Mouse (Mus musculus): Measurements from ENCODE around the gene Zswim8. TPM values are rescaled to one million over a fixed set of nuclear protein-coding genes. Genes with fewer than 3 reads are reported as not detected.

The Zswim8 gene
- 44.9 and 50.3 TPM in 2 replicates for polyA plus RNA-seq (2015; fragmentation: Nextera tagmentation; extraction: Ambion mirVana)

GRCm38 (mm10) chr14:20707201-20708190 lies at the start of gene Zswim8:
Gene Zswim8, plus strand, starts transcription at chr14:20707552.
- H3K9ac ChIP-seq (ENCODE audit: low read depth, low read length) = peak within 1 kb of the TSS; percentile 99
- WGBS = under 1% methylated on average over 72 of the region's 80 CpGs
- H3K27ac ChIP-seq (ENCODE audit: low read length) = peak within 1 kb of the TSS; percentile 96
- ATAC-seq = peak; percentile 96
- peak within 1 kb of the TSS; percentile 100 for H3K4me3 ChIP-seq (ENCODE audit: low read depth, low read length)
- H3K9me3 ChIP-seq (replicated peaks; ENCODE audit: control insufficient read depth, low read length, poor library complexity, severe bottlenecking) = no peaks in the 10 kb centered on the region
- no peaks in the 10 kb centered on the region for H3K27me3 ChIP-seq (ENCODE audit: control insufficient read depth, insufficient read depth, low read depth, low read length)
- H3K4me1 ChIP-seq (ENCODE audit: control insufficient read depth, insufficient read depth, low read length) = peaks cover 28% of the 10 kb centered on the region
- peak within 1 kb of the TSS; percentile 68 for H3K4me2 ChIP-seq (ENCODE audit: low read length)
- H3K36me3 ChIP-seq (ENCODE audit: control insufficient read depth, insufficient read depth, low read length) = peaks cover 19% of the 10 kb centered on the region

GRCm38 (mm10) chr14:20658326-20658725 lies 49.0 kb upstream of the Zswim8 start:
- no peak overlapping the region for H3K9ac ChIP-seq (ENCODE audit: low read depth, low read length)
- H3K4me3 ChIP-seq (ENCODE audit: low read depth, low read length) = no peak overlapping the region
- no peaks in the 10 kb centered on the region for H3K27me3 ChIP-seq (ENCODE audit: control insufficient read depth, insufficient read depth, low read depth, low read length)
- H3K4me2 ChIP-seq (ENCODE audit: low read length) = no peak overlapping the region
- no peak overlapping the region for H3K27ac ChIP-seq (ENCODE audit: low read length)
- H3K4me1 ChIP-seq (ENCODE audit: control insufficient read depth, insufficient read depth, low read length) = peaks cover 9% of the 10 kb centered on the region; the same call in 1 of the 2 replicates
- H3K36me3 ChIP-seq (ENCODE audit: control insufficient read depth, insufficient read depth, low read length) = no peaks in the 10 kb centered on the region
- no peak for ATAC-seq
- no peaks in the 10 kb centered on the region for H3K9me3 ChIP-seq (replicated peaks; ENCODE audit: control insufficient read depth, low read length, poor library complexity, severe bottlenecking)

GRCm38 (mm10) chr14:20658902-20659301 lies 48.5 kb upstream of the Zswim8 start:
- no peaks in the 10 kb centered on the region for H3K27me3 ChIP-seq (ENCODE audit: control insufficient read depth, insufficient read depth, low read depth, low read length)
- no peak overlapping the region for H3K27ac ChIP-seq (ENCODE audit: low read length)
- H3K36me3 ChIP-seq (ENCODE audit: control insufficient read depth, insufficient read depth, low read length) = no peaks in the 10 kb centered on the region
- H3K9ac ChIP-seq (ENCODE audit: low read depth, low read length) = no peak overlapping the region
- WGBS = 83% methylated on average over 6 of the region's 6 CpGs
- ATAC-seq = no peak
- no peaks in the 10 kb centered on the region for H3K9me3 ChIP-seq (replicated peaks; ENCODE audit: control insufficient read depth, low read length, poor library complexity, severe bottlenecking)
- no peak overlapping the region for H3K4me2 ChIP-seq (ENCODE audit: low read length)
- H3K4me1 ChIP-seq (ENCODE audit: control insufficient read depth, insufficient read depth, low read length) = peaks cover 9% of the 10 kb centered on the region; the same call in 1 of the 2 replicates
- H3K4me3 ChIP-seq (ENCODE audit: low read depth, low read length) = no peak overlapping the region

GRCm38 (mm10) chr14:20659687-20660086 lies 47.7 kb upstream of the Zswim8 start:
- no peak for ATAC-seq
- Histone ChIP-seq H3K9ac (ENCODE audit: low read depth, low read length) (no peak overlapping the region), H3K36me3 (ENCODE audit: control insufficient read depth, insufficient read depth, low read length) (no peaks in the 10 kb centered on the region), H3K27ac (ENCODE audit: low read length) (no peak overlapping the region), H3K9me3 (replicated peaks; ENCODE audit: control insufficient read depth, low read length, poor library complexity, severe bottlenecking) (no peaks in the 10 kb centered on the region), H3K4me3 (ENCODE audit: low read depth, low read length) (no peak overlapping the region), H3K27me3 (ENCODE audit: control insufficient read depth, insufficient read depth, low read depth, low read length) (no peaks in the 10 kb centered on the region), H3K4me1 (ENCODE audit: control insufficient read depth, insufficient read depth, low read length) (peaks cover 9% of the 10 kb centered on the region; the same call in 1 of the 2 replicates), H3K4me2 (ENCODE audit: low read length) (no peak overlapping the region)
- 94% methylated on average over 7 of the region's 7 CpGs for WGBS

GRCm38 (mm10) chr14:20660827-20661660 lies 46.3 kb upstream of the Zswim8 start:
- Histone ChIP-seq H3K9me3 (replicated peaks; ENCODE audit: control insufficient read depth, low read length, poor library complexity, severe bottlenecking) (no peaks in the 10 kb centered on the region), H3K4me3 (ENCODE audit: low read depth, low read length) (peak overlapping the region; percentile 70), H3K36me3 (ENCODE audit: control insufficient read depth, insufficient read depth, low read length) (no peaks in the 10 kb centered on the region), H3K4me1 (ENCODE audit: control insufficient read depth, insufficient read depth, low read length) (peaks cover 9% of the 10 kb centered on the region; the same call in 1 of the 2 replicates), H3K9ac (ENCODE audit: low read depth, low read length) (peak overlapping the region; percentile 92), H3K27ac (ENCODE audit: low read length) (peak overlapping the region; percentile 91), H3K4me2 (ENCODE audit: low read length) (peak overlapping the region; percentile 94), H3K27me3 (ENCODE audit: control insufficient read depth, insufficient read depth, low read depth, low read length) (peaks cover 4% of the 10 kb centered on the region; the same call in 1 of the 2 replicates)
- peak; percentile 81 for ATAC-seq
- 2% methylated on average over 52 of the region's 52 CpGs for WGBS

GRCm38 (mm10) chr14:20661661-20662331 lies 45.6 kb upstream of the Zswim8 start:
- H3K4me2 ChIP-seq (ENCODE audit: low read length) = peak overlapping the region; percentile 94
- peaks cover 9% of the 10 kb centered on the region; the same call in 1 of the 2 replicates for H3K4me1 ChIP-seq (ENCODE audit: control insufficient read depth, insufficient read depth, low read length)
- H3K4me3 ChIP-seq (ENCODE audit: low read depth, low read length) = peak overlapping the region; percentile 70
- 8% methylated on average over 19 of the region's 19 CpGs for whole genome bisulfite sequencing
- no peaks in the 10 kb centered on the region for H3K9me3 ChIP-seq (replicated peaks; ENCODE audit: control insufficient read depth, low read length, poor library complexity, severe bottlenecking)
- peak overlapping the region; percentile 91 for H3K27ac ChIP-seq (ENCODE audit: low read length)
- no peaks in the 10 kb centered on the region for H3K36me3 ChIP-seq (ENCODE audit: control insufficient read depth, insufficient read depth, low read length)
- peaks cover 5% of the 10 kb centered on the region; the same call in 1 of the 2 replicates for H3K27me3 ChIP-seq (ENCODE audit: control insufficient read depth, insufficient read depth, low read depth, low read length)
- peak overlapping the region; percentile 92 for H3K9ac ChIP-seq (ENCODE audit: low read depth, low read length)
- peak; percentile 66 for ATAC-seq

GRCm38 (mm10) chr14:20662740-20663139 lies 44.6 kb upstream of the Zswim8 start:
- no peak overlapping the region for H3K4me3 ChIP-seq (ENCODE audit: low read depth, low read length)
- H3K9ac ChIP-seq (ENCODE audit: low read depth, low read length) = 0 out of 2 replicates have a peak overlapping the region, but pooled peaks have one; percentile 92
- H3K27me3 ChIP-seq (ENCODE audit: control insufficient read depth, insufficient read depth, low read depth, low read length) = peaks cover 5% of the 10 kb centered on the region; the same call in 1 of the 2 replicates
- no peak overlapping the region; the same call in 1 of the 2 replicates for H3K4me2 ChIP-seq (ENCODE audit: low read length)
- ATAC-seq = no peak
- WGBS = 92% methylated on average over 3 of the region's 3 CpGs
- H3K4me1 ChIP-seq (ENCODE audit: control insufficient read depth, insufficient read depth, low read length) = peaks cover 9% of the 10 kb centered on the region; the same call in 1 of the 2 replicates
- no peaks in the 10 kb centered on the region for H3K36me3 ChIP-seq (ENCODE audit: control insufficient read depth, insufficient read depth, low read length)
- H3K27ac ChIP-seq (ENCODE audit: low read length) = no peak overlapping the region; the same call in 1 of the 2 replicates
- H3K9me3 ChIP-seq (replicated peaks; ENCODE audit: control insufficient read depth, low read length, poor library complexity, severe bottlenecking) = no peaks in the 10 kb centered on the region

GRCm38 (mm10) chr14:20663601-20664000 lies 43.8 kb upstream of the Zswim8 start:
- 79% methylated on average over 2 of the region's 2 CpGs for WGBS
- H3K9ac ChIP-seq (ENCODE audit: low read depth, low read length) = no peak overlapping the region
- no peak overlapping the region for H3K27ac ChIP-seq (ENCODE audit: low read length)
- no peaks in the 10 kb centered on the region for H3K9me3 ChIP-seq (replicated peaks; ENCODE audit: control insufficient read depth, low read length, poor library complexity, severe bottlenecking)
- H3K27me3 ChIP-seq (ENCODE audit: control insufficient read depth, insufficient read depth, low read depth, low read length) = peaks cover 8% of the 10 kb centered on the region
- H3K4me2 ChIP-seq (ENCODE audit: low read length) = no peak overlapping the region
- no peaks in the 10 kb centered on the region for H3K36me3 ChIP-seq (ENCODE audit: control insufficient read depth, insufficient read depth, low read length)
- H3K4me1 ChIP-seq (ENCODE audit: control insufficient read depth, insufficient read depth, low read length) = peaks cover 9% of the 10 kb centered on the region; the same call in 1 of the 2 replicates
- no peak for ATAC-seq
- no peak overlapping the region for H3K4me3 ChIP-seq (ENCODE audit: low read depth, low read length)

Data from midbrain, embryonic 16.5 days (tissue).